Mouse (Mus musculus) brown adipose tissue, adult 24 weeks (tissue): ENCODE measurements around the gene Ergic1. TPM values are rescaled to one million over a fixed set of nuclear protein-coding genes. Genes with fewer than 3 reads are reported as not detected.
A peak's percentile ranks its signal among the peaks of the same experiment; 100 is the strongest.

Experiments used
- H3K27ac ChIP-seq: fragments of 200-500 bp; replicated peaks from 2 replicates; pipeline ENCODE4 v1.5.1; 2012; ENCODE audit warnings: low read depth, mild to moderate bottlenecking, low read length
- H3K4me1 ChIP-seq: fragments of 200-500 bp; 2 replicates; pipeline ENCODE4 v1.6.1; 2012; ENCODE audit warnings: low read length, mixed read lengths; ENCODE audit not compliant: control insufficient read depth, insufficient read depth, insufficient read length
- H3K4me3 ChIP-seq: fragments of 200-500 bp; 2 replicates; pipeline ENCODE4 v1.5.1; 2012; ENCODE audit warnings: low read depth, mild to moderate bottlenecking, low read length, moderate library complexity; ENCODE audit not compliant: insufficient read depth
- polyA plus RNA-seq: library from polyadenylated mRNA; stranded (reverse); fragments of >200 nt; gene quantifications from 2 replicates; pipeline ENCODE4 v1.2.4, GENCODE M21; 2012; ENCODE audit not compliant: missing spikeins, insufficient read depth, insufficient read length

Gene Ergic1
- polyA plus RNA-seq, 1 experiment = 124 TPM

GRCm38 (mm10) chr17:26658854-26659572, 97.7 kb downstream of the Ergic1 start:
- peak overlapping the region; percentile 44 for H3K27ac ChIP-seq
- H3K4me3 ChIP-seq = no peak overlapping the region
- H3K4me1 ChIP-seq = no peaks in the 10 kb centered on the region

- no peaks in the 10 kb centered on the region for H3K4me1 ChIP-seq
- H3K4me3 ChIP-seq = no peak overlapping the region
- H3K27ac ChIP-seq = peak overlapping the region; percentile 44; the same call in 1 of the 2 replicates
These were observed 98.3 kb downstream of the Ergic1 start for GRCm38 (mm10) chr17:26659573-26659915.

- H3K4me1 ChIP-seq = no peaks in the 10 kb centered on the region
- no peak overlapping the region for H3K27ac ChIP-seq
- H3K4me3 ChIP-seq = no peak overlapping the region
These were observed 99.1 kb downstream of the Ergic1 start for GRCm38 (mm10) chr17:26660192-26660912.

GRCm38 (mm10) chr17:26662204-26662603, 100.9 kb downstream of the Ergic1 start:
- no peaks in the 10 kb centered on the region for H3K4me1 ChIP-seq
- no peak overlapping the region for H3K27ac ChIP-seq
- H3K4me3 ChIP-seq = no peak overlapping the region

- H3K27ac ChIP-seq = peak within 1 kb of the TSS; percentile 79
- no peaks in the 10 kb centered on the region for H3K4me1 ChIP-seq
- H3K4me3 ChIP-seq = peak within 1 kb of the TSS; percentile 67
These were observed 101.8 kb downstream of the Ergic1 start, which contains the start of gene Atp6v0e for GRCm38 (mm10) chr17:26662978-26663683. Gene Atp6v0e, plus strand, starts transcription at chr17:26663231.

GRCm38 (mm10) chr17:26665600-26665999, 104.3 kb downstream of the Ergic1 start:
- H3K27ac ChIP-seq = no peak overlapping the region
- H3K4me1 ChIP-seq = no peaks in the 10 kb centered on the region
- H3K4me3 ChIP-seq = no peak overlapping the region

- H3K4me3 ChIP-seq = no peak overlapping the region
- no peak overlapping the region for H3K27ac ChIP-seq
- H3K4me1 ChIP-seq = peaks cover 3% of the 10 kb centered on the region; the same call in 1 of the 2 replicates
These were observed 110.0 kb downstream of the Ergic1 start for GRCm38 (mm10) chr17:26671268-26671667.

GRCm38 (mm10) chr17:26675845-26676244, 114.6 kb downstream of the Ergic1 start:
- H3K4me1 ChIP-seq = peaks cover 12% of the 10 kb centered on the region
- peak overlapping the region; percentile 93 for H3K4me3 ChIP-seq
- H3K27ac ChIP-seq = no peak overlapping the region

GRCm38 (mm10) chr17:26676252-26676615, 114.9 kb downstream of the Ergic1 start:
- Histone ChIP-seq H3K4me1 (peaks cover 14% of the 10 kb centered on the region), H3K27ac (peak overlapping the region; percentile 97), H3K4me3 (peak overlapping the region; percentile 93)

- Histone ChIP-seq H3K4me3 (peak overlapping the region; percentile 93), H3K27ac (peak overlapping the region; percentile 97), H3K4me1 (peaks cover 14% of the 10 kb centered on the region)
These were observed 115.5 kb downstream of the Ergic1 start for GRCm38 (mm10) chr17:26676616-26677376.

- peaks cover 14% of the 10 kb centered on the region for H3K4me1 ChIP-seq
- H3K27ac ChIP-seq = peak overlapping the region; percentile 57
- H3K4me3 ChIP-seq = peak overlapping the region; percentile 21
These were observed 116.7 kb downstream of the Ergic1 start for GRCm38 (mm10) chr17:26677711-26678637.

GRCm38 (mm10) chr17:26681276-26681675, 120.0 kb downstream of the Ergic1 start:
- peaks cover 11% of the 10 kb centered on the region for H3K4me1 ChIP-seq
- no peak overlapping the region for H3K27ac ChIP-seq
- no peak overlapping the region for H3K4me3 ChIP-seq

GRCm38 (mm10) chr17:26686334-26687000, 125.2 kb downstream of the Ergic1 start:
- Histone ChIP-seq H3K4me3 (no peak overlapping the region), H3K27ac (no peak overlapping the region), H3K4me1 (peaks cover 9% of the 10 kb centered on the region; the same call in 1 of the 2 replicates)
